Mouse (Mus musculus): ENCODE results near the gene Gipr. TPM values are rescaled to one million over a fixed set of nuclear protein-coding genes. Genes with fewer than 3 reads are reported as not detected.

Gene Gipr
- not detected for total RNA-seq (2021)
- long read RNA-seq, experiment 1: 0 reads
- long read RNA-seq, experiment 2: 0 reads

DNA sequence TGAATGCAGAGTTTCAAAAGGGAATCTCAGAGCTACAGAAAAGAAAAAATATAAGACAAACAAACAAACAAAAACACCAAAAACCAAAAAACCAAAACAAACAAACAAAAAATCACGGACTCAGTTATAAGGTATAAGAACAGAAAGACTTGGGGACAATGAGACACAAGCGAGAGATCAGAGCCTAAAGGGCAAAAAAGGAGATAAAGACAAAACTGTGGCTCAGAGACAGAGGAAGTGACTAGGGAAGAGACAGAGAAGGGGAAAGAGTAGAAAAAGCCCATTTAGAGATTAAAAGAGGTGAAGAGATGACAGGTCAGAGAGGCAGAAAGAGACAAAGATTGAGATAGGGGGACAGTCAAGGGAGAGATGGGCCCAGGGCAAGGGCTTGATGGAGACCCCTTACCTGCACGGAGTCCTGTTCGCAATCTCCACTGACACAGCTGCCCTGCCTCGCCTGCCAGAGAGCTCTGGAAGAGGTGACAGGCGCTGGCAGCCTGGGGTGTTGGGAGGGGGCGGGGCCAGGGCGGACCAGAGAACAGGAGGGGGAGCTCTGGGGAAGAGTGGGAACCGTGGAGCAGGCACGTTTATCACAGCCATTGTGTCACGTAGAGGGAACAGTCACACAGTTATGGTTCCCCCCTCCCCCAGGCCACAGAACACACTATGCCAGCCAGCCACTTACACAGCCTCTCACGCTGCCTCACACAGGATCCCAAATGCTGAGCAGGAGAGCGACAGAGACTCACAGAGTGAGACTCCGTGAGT lies at the start of gene Gipr:
Gene Gipr, minus strand, starts transcription at position 472 of the 768 bp plus-strand sequence.
- DNase-seq (ENCODE audit: low spot score): no peak

DNA sequence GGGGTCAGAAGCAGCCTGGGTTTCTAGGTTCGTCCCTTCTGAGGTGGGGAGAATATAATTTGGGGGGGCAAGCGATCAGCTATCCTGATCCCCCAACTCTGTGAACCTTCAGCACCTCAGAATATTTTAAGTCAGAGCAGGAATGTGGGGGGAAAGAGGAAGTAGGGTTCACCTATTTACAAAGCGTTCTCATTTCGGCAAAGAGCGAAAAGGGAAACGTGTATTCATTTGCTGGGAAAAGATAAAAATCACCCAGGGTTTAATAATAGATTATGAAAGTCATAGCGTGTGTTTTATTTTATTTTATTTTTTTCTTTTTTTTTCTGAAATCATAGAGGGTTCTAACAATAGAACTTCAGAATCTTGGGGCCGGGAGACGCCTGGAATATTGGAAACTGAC lies 49.0 kb upstream of the Gipr start:
- no peak for DNase-seq (ENCODE audit: low spot score)

DNA sequence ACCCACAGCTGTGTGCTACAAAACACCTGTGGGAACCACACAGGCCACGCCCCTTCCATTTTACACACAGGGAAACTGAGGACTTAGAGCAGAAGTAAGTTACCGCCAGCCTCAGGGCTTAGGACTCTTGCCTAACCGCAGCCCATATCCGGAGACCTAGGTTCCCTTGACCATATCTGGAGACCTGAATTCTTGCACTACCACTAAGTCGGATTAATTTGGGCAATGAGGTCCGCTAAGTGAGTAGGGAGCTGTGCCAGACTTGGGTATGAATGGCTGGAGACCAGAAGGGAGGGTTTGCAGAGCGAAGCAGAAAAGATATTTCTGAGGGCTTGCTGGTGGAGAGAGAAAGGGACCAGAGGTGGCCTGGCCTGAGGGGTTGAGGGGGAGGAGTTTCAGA lies 48.4 kb upstream of the Gipr start:
- no peak for DNase-seq (ENCODE audit: low spot score)

DNA sequence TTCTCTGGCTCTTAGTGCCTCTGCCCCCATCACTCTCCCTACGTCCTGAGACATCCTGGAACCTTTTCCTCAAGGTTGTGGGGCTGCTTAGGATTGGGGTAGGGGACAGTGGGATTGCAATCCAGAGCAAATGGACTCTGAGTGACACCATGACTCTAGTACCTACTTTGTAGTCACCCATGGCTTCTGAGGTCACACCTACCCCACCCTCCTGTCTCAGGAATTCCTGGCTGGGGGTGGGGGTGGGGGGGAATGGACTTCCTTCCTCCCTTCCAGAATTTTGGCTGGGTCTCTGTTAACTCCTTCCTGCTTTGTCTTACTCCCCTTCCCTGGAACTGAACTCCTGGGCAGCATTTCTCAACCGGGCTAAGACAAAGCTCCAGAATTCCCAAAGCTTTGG lies 47.5 kb upstream of the Gipr start:
- no peak for DNase-seq (ENCODE audit: low spot score)

DNA sequence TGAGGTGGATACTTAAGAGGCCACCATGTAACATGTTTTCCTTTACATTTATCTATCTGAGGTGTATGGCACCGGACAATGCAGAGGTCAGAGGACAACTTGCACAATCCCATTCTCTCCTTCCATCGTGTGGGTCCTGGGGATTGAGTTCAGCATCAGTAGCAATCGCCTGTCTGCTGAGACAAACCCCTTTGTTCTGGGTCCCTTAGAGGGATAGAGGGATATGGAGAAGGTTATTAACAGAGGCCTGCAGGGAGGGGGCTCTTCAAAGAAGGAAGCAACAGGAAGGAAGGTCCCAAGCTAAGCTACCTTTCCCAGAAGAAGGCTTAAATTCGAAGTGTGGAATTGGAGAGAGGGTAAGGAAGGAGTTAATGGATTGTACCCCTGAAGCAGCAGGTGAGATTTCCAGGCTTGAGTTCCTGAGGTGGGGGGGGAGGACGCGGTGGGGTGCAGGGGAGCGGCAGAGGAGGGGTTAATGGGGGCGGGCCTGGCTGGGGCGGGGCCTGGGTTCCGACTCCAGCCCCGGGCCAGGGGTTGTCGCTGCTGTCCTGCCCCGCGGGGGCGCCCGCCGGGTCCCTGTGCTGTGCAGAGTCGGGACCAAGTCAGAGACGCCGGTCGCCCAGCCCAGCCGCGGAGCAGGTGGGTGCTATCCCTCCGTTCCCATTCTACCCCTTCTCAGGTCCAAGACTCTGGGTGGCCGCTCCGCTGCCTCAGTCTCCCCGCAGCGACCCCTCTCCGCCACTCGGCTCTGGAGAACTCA lies 46.2 kb upstream of the Gipr start, which contains the start of gene Gpr4:
Gene Gpr4, plus strand, starts transcription at position 543 of the 760 bp plus-strand sequence.
- no peak for DNase-seq (ENCODE audit: low spot score)

DNA sequence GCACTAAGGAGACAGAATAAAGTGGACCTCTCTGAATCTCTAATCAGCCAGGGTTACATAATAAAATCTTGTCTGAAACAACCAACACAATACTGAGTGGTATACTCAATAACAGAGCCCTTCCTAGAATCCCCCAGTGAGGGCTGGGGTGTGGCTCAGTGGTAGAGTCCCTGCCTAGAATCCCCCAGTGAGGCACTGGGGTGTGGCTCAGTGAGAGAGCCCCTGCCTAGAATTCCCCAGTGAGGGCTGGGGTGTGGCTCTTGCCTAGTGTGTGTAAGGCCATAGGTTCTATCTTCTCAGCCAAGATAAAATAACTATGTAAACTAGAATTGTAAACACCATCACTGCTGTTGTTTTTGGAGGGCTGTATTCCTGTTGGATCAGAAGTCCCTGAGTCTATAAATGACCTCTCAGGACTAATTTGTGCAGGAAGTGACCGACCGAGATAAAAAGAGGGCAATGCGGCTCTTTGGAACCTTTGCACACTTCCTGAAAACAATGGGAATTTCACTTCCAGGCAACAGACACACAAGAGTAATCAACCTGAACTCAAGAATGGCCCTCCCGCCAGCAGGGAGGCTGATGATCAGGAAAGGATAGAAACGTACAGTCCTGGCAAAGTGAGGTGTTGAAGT lies 45.2 kb upstream of the Gipr start:
- no peak for DNase-seq (ENCODE audit: low spot score)

DNA sequence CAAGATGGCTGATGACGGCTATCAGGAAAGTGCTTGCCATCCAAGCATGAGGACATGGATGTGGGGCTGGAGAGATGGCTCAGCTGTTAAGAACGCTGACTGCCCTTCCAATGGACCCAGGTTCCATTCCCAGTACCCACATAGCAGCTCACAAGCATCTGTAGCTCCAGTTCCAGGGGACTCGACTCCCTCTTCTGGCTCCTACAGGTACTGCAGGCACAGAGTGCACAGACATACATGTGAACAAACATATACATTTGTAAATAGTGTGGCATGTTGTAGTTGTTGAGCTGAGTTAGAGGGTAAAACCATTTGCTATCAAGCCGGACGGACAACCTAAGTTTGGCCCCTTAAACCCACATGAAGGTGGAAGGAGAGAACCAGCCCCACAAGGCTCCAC lies 44.1 kb upstream of the Gipr start:
- no peak for DNase-seq (ENCODE audit: low spot score)

DNA sequence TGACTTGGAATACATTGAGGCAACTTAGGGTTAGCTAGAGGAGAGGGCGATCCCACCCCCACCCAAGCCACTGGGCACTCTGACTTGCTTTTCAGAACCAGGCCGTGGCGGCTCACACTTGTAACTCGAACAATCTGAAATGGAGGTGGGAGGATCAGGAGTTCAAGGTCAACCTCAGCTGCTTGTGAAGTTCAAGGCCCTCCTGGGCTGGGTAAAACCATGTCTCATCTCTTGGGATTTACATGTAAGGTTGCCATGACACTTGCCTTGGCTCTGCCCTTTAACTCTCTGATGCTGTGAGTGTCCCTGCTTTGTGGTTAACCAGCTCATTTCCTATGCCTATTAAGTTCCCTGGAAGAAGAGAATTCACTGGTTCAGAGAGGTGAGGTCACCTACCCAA lies 43.6 kb upstream of the Gipr start:
- no peak for DNase-seq (ENCODE audit: low spot score)

DNA sequence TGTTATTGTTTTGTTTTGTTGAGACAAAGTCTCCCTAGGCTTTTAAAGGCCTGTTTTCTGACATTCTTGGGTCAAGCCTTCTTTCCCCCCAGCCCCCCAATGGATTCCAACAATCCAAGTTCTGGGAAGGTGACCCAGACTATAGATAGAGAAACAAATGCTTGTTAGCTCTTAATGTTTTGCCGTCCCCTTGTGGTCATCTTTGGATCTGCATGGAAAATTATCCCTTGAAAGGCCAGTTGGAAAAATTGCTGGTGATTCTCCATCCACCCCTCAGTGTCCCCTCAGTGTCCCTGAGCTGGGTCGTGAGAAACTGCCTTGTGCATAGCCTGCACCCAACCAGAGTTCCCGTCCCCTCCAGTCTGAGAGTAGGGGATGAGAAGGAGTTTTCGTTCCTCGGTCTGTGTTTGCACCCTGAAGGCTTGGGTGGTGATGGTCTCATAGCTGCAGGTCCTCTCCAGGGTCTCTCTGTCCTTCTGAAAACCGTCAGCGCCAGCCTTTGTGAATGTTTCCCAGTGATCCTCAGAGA lies 43.1 kb upstream of the Gipr start:
- peak; percentile 56 for DNase-seq (ENCODE audit: low spot score)

DNA sequence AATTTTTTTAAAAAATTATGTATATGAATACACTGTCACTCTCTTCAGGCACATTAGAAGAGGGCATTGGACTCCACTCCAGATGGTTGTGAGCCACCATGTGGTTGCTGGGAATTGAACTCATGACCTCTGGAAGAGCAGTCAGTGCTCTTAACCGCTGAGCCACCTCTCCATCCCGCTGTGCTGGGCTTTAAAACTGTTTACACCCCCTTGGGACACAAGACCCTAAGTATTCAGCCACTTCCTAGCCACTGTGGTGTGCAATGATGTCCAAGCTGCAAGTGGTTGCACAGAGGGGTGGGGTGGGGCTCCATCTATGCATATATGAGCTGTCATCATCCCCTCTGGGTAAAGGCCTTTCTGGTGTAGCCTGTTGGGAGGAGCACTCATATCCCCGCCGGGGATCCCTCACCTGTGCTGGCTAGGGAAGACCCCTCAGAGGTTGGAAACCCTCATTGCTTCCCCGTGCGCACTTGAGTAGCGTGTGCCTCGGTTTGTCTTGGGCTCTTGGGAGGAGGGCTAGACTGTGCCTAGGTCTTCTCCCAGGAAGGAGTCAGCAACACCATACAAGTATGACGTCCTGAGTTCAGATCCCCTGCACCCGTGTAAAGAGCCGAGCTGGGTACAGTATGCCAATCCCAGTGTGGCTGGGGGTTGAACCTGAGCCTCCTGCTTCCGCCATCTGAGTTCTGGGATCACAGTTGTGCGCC lies 42.4 kb upstream of the Gipr start:
- DNase-seq (ENCODE audit: low spot score): no peak

DNA sequence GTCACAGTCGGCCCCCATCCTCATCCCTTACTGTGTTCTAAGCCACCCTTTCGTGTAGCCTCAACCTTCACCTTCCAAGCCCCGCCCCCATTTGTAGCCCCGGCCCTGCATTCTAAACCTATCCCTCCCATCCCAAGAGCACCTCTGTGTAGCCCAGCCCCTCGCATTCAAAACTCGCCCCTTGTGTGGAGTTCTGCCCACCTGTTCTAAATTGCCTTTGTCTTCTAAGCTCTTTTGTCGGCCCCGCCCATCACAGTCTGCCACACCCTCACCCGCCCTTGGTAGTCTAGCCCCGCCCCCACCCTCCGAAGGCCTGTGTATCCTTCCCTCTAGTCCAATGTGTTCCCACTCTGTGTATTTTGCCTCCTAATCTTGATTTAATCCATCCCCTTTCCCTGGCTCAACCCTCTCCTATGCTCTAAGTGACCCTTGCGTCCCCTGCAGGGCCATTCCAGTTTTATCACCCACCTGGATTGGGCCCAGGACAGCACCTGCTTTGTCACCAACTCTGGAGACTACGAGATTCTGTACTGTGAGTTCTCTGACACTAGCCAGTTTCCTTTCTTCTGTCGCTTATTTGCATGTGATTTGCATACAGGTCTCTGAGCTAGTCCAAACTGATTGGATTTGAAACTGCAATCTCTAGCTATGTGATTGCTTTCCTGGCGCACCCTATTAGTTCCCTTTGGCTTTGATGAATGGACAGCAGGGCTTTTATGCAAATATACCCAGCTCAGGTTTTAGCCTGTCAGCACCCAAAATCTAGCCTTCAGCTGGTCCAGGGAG lies 36.3 kb upstream of the Gipr start:
- no peak for DNase-seq (ENCODE audit: low spot score)

DNA sequence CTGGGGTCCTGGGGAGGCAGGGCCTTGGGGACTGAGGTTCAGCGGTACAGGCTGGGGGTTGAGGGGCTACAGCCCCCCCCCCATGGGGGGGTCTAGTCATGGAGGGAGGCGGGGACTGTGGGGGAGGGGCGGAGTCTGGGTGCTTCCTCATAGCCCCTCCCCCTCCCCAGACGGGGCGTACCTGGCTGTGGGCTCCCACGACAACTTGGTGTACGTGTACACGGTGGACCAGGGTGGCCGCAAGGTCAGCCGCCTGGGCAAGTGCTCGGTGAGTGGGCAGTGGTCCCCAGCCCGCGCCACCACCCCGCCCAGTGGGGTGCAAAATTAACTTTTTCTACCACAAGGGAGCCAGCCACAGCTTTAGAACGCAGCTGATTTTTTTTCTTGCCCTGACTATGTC lies 35.7 kb upstream of the Gipr start:
- no peak for DNase-seq (ENCODE audit: low spot score)

DNA sequence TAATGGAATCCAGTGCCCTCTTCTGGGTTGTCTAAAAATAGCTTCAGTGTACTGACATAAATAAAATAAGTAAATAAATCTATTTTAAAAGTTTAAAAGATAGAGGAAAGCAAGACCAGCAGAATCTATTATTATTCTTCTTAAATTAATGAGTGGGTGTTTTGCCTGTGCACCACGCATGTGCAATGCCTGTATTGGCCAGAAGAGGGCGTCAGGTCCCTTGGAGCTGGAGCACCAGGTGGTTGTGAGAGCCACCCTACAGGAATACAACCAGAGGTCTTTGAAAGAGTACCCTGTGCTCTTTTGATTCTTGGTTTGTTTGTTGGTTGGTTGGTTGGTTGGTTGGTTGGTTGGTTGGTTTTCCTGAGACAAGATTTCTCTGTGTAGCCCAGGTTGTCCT lies 32.1 kb upstream of the Gipr start:
- no peak for DNase-seq (ENCODE audit: low spot score)

DNA sequence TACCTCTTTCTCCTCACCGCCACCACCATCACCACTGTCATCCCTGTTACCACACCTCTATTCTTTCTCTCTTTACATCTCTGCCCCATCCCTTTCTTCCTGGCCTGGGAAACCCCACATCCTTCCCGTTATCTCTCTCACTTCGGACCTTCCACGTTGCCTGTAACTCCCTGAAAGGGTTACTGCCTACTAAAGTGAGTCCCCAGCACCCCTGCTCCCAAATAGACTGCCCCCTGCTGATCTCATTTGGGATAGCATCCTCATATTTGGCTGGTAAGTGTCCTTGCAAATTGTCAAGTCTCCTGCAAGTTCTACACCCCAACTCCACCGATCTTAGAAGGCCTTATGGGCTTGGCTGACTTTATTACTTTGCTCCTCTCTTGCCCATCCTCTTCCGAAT lies 30.7 kb upstream of the Gipr start:
- DNase-seq (ENCODE audit: low spot score): peak; percentile 27

DNA sequence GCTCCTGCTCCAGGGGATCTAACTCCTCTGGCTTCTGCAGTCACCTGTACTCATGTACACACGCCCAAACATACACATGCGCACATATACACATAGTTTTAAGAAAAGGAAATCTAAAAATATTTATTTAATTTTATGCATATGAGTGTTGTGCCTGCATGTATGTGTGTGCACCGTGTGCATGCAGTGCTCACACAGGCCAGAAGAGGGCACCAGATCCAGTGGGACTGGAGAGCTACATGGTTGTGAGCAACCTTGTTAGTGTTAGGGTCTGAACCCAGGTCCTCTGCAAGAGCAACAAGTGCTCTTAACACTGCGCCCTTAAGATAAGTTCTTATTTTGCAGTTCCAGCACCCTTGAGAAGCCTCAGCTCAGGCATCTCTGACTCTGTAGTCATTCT lies 28.7 kb upstream of the Gipr start:
- DNase-seq (ENCODE audit: low spot score): no peak

DNA sequence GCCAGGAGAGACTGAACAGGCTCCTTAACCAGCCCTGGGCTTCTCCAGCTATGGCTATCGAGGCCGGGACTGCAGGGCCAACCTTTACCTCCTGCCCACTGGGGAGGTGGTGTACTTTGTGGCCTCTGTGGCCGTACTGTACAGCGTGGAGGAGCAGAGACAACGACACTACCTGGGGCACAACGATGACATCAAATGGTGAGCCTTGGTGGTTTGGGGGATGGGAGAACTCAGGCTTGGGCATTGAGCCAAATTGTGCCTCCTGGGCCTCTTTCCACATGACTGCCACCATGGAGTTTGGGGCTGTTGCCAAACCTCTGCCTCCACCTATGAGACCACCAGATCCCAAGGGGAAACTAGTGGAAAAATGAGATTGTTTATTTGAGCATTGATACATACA lies 18.8 kb upstream of the Gipr start:
- no peak for DNase-seq (ENCODE audit: low spot score)

DNA sequence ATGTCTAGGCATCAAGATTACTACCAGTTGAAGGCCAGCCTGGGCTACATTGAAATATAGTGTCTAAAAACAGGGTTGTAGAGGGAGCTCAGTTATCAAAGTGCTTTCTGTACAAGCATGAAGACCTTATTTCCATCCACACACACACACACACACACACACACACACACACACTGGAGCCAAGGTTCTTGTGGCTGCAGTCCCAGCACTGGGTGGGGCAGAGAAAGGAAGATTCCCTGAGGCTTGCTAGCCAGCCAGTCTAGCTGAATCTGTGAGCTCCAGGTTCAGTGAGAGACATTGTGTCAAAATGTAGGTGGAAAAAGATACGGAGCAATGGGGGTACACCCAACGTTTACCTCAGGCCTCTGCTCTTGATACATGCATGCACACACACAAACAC lies 18.3 kb upstream of the Gipr start:
- no peak for DNase-seq (ENCODE audit: low spot score)

DNA sequence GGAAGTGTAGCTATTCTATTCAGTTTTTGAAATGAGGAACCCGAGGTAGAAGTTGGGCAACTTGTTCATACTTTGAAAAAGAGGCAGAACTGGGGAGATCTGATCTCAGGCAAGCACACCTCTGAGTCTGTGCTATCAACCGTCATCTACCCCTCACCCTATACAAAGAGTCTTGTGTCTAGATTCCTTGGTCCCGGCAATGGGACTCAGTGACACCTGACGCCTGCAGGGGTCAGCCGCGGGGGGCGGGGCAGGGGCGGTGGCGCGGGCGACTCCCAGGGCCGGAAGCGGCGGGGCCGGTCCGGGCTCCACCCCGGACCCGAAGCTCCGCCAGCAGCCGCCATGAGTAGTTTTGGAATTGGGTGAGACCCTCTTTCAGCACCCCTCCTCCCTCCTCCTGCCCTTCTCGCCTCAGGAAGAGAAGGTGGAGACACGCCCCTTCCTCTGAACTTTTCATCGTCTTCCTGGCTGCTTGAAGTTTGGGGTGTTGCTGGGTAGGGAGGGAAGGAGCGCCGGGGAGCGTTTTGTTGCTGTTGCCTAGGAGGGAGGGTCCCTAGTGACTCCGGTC lies 15.0 kb upstream of the Gipr start:
- DNase-seq (ENCODE audit: low spot score): no peak

DNA sequence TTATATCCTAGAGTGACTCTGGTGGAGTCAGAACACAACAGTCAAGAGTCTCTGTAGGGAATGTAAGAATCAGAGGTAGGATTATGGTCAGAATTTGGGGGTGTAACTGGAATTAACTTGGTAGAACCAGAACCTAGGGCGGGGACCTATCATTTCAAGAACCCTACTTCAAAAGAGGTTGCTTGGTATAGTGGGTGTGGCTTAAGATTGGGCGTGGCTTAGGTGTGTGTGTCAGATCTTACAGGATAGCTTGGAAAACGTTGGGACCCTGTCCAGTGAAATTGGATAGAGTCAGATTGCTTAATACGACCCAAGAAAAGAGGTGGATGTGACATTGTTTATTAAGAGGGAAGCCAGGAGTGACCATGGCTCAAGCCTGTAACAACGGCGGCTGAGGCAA lies 14.0 kb upstream of the Gipr start:
- DNase-seq (ENCODE audit: low spot score): no peak

DNA sequence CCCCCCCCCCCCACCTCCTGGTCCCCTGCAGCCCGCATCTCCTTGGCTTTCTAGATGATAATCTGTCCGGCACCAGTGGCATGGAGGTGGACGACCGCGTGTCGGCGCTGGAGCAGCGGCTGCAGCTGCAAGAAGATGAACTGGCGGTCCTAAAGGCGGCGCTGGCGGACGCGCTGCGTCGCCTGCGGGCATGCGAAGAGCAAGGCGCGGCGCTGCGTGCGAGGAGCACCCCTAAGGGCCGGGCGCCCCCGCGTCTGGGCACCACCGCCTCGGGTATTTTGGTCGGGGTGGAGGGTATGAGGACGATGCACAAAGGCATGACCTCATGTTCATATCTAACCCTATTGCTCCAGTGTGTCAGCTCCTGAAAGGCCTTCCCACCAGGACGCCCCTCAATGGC lies 13.2 kb upstream of the Gipr start:
- DNase-seq (ENCODE audit: low spot score): peak; percentile 53

Measured in gastrocnemius, adult 18-20 months (tissue).